Mouse (Mus musculus): ENCODE measurements at regions not wholly inside any gene's neighbourhood (a gene's known extent, or its start where the extent isn't known, plus 50 kb on each side); places are given as distances from the start of the nearest gene placed in this dataset.

DNA sequence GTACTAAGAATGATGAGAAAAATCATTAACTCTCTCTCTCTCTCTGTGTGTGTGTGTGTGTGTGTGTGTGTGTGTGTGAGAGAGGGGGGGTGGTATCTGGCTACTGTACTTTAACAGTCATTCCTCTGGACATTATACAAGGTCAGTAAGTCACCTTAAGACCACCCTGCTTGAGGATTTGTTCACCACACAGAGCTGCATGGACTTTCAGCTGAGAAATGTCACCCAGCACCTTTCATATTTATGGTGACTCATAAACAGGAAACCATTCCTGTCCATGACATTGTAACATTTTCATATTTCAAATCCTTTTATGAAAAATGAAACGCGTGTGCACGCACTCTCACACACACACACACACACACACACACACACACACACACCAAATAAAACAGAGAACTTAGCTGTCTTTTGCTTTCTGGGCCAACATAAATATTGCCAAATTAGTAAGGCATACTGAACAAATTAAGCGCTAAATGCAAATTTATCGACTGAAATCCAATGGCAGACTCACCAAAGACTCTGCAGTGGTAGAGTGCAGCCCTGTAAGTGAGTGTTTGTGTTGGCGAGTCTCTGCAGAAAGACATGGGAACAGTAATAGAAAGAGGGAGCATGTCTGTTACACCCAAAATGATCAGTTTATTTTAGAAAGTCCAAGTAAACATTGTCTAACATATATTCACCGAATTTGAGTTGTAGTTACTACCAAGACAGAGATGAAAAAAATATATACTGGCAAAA lies 277.7 kb downstream of the Osr1 start:
- peak; percentile 70 for DNase-seq

DNA sequence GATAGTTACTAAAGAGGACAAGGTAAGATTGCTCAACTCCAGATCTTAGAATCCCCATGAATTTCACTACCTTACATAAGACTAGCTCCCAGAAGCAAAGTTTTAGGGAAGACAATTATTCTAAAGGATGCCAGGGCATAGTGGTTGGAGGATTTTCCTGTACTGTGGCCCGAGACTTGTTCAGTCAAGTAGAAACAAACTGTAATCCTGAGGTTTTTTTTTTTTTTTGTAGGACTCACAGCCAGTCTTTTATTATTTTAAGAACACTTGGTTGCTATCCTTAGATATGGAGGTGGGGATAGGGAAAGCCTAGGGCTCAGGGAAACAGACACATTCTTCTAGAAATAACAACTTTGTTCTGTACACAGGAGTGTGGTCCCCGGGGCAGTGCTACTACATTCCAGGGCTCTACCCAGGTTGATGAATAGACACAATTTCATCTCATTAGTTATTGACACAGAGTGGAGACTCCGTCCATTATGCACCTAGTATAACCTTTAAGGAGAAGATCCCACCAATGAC lies 285.6 kb downstream of the Osr1 start:
- DNase-seq = no peak

DNA sequence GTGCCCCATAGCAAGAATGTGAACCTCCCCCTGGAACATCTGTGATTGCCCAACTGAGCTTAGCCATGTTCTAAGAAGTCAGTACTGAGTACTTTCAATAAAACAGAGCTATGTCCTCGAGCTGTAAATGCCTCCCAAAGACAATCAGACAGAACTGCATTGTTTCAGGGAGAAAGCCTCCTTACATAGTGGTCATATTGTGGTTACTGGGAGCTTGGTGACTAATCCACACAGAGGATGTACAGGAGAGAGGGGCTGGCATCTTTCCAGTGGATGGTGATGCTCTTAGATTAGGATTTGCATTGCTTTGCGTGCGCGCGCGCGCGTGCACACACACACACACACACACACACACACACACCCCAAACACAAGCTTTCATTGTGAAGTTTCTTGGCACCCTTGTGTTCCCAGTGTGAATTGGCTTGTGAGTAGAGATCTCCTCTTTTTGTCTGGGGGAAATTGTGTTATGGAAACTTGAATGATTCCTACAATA lies 286.3 kb downstream of the Osr1 start:
- no peak for DNase-seq

DNA sequence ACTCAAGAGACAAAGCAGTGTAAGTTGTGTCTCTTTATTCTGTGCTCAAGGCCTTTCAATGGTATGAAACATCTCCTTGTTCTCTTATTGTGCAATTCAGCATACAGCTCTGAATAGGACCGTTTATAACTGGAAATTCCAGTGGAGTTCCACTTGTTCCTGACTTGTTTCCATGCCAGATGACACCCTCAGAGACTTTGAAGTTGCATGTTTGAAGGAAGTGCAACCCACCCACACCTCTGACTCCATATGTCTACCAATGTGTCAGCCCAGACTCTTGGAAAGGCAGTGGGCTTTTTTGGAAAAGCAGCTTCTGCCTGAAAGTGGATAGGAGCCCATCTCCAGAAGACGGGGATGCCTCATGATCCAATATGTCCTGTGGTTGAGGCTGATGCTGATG lies 288.1 kb downstream of the Osr1 start:
- DNase-seq = no peak

DNA sequence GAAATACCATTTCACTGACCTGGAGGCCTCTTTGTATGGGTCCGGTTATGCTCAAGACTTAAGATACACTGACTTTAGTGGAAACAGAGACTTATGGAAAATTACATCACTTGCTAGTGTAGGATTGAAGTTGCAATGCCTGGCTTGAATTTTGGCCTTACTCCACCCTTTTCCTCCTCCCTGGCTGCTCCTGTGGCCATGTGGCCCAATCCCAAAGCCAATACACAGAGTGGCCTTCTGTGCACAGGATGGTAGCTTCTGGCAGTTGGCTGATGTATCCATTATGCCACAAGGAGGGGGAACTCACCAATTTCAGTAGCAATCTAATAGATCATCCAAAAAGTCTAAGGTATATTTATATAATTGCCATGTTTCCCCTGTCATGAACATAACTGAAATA lies 292.4 kb downstream of the Osr1 start:
- DNase-seq = no peak

DNA sequence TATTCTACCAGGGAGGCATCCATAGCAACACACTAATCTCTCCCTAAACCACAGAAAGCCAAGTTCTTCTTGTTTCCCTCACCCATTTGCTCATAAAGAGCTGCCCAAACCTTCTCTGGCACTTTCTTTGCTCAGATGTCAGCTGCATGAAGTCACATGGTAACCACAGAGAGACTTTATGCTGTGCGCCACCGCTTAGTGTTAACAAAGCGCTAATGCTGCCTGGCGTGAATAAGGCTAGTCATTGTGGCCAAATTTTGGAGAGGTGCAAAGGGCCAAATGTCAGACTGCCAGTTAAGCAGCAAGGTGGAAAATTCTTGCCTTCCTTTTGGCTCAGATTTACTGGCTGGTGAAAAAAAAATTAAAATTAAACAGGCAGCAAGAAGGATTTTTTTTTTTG lies 302.3 kb downstream of the Osr1 start:
- DNase-seq = no peak

DNA sequence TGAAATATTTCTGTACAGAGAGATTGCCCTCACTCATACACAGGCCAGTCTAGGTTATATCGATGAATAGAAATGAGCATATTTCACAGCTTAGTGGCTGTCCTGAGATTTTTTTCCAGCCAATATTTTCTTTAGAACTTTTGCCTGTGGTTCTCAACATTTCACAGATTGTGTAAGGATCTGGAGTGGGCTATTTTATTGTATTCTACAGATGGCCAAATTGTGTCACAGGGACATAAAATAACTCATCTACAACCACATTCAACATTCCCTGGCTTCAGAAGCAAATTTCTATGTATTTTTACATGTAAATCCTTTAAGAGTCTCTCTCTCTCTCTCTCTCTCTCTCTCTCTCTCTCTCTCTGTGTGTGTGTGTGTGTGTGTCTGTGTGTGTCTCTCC lies 303.3 kb downstream of the Osr1 start:
- no peak for DNase-seq

DNA sequence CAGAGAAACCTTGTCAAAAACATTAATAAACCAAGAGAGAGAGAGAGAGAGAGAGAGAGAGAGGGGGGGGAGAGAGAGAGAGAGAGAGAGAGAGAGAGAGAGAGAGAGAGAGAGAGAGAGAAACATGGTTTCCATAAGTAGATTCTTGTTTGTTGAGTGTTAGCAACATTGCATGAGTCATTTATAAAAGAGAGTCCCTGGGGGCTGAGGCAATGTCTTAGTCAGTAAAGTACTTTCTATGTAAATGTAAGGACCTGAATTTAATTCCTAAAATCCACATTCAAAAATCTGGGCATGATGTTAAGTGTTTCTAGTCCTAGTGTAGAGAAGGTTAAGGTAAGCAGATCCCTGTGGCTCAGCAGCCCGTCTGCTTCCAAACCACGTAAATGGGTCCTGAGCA lies 304.9 kb downstream of the Osr1 start:
- DNase-seq = no peak

DNA sequence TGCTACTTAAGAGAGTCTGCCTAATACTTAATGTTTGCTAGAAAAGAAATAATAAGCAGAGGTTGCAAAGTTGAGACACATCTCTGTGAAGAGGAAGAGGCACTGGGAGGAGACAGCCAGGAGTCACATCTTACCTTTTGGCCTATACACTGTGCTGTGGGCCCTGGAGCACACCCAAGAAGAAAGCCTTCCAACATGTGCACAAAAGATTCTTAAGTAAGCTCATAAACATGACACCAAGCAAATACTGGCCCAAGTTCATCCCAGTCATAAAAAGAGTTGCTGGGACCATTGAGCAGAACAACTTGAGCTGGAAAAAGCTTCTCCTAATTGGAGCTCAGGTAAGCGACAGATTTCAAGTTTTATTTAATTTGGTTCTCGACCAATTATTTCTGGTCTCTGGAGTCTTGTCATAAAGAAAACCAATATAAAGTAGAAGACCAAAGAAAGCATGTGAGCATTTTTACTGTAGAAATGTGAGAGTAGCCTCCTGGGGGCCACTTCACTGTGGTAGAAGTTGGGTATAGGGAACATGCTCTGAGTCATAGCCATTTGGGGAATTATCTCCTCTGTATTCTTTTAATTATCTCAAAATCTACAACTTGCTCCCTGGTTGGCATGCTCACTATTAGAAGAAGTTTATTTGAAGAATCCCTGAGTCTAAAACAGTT lies 312.2 kb downstream of the Osr1 start:
- DNase-seq = no peak

DNA sequence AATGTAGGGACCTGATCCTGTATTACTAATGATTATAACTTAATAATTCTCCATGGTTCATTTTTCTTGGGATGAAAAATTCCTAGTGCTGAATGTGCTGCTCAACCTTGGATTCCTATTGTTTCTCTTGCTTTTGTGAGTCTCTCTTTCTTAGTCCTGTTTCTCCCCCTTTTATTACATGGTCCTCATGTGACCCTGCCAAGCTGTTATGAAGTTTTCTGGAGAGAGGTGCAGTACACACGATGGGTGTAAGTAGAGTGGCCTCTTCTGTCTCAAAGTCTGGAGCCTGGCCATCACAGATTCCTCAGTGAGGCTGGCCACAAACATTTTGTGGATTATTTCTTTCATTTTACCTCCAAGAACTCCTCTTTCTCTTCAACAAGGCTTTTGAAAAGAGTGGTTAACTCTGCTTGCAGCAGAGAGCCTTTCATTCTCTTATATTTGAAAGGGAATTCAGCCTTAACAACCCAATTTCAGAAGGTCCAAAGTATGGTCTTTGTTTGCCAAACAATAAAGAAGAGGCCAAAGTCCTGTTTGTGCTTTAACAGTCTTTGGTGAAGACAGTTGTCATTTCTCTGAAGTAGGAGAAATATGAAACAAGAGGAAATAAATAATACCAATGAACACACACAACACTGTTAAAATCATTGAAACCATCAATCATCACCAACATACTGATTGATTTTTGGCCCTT lies 313.3 kb downstream of the Osr1 start:
- no peak for DNase-seq

DNA sequence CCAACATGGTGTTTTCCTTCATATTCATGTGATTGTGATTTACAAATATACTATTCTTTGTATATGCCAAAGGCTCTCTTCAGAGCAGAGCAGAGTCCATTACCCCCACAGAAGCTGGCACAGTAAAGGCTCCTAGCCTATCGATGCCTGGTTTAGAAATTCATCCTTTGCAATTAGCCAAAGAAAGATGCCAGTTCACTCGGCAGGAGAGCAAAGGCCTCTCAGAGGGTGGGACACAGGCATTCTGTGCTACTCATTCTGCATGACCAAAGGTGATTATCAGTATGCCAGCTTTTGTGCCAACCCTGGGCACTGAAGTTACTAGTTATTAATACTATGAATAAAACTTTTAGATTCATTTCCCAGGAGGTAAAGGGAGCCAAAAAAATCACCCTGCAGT lies 324.6 kb downstream of the Osr1 start:
- no peak for DNase-seq

DNA sequence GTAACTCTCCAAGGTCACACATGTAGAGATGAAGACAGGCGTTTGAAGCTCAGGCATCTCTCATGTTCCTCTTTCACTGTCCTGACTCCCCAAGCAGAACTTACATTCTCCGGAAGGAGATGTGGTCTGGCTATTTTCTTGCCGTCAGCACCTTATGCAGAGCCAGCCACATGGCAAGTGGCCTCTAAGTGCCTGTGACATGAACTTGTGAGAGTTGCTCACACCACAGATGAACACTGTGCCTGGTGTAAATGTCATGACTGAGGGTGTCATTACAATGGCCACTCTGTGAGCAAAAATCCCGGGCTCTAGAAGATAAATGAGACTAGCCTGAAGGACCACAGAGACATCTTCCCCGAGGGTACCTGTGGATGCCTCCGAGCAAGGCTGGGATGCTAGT lies 328.1 kb downstream of the Osr1 start:
- no peak for DNase-seq

DNA sequence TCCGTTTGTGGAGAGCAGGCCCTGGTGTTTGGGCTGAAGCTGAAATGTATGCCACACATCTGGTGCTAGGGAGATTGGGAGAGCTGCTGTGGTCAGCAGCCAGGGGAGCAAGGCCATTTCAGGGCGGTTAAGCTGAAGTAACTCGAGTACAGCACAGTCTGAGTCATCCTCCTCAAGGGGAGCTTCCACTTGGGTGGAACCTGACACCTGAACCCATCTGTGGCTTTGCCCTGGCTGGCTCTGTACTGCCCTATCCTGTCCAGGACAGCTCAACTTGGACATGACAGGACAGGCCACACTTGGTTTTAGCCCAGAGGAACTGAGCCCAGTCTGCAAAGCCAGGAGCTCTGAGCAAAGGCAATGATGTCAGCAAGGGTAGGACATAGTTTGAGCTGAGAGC lies 328.5 kb downstream of the Osr1 start:
- DNase-seq = no peak

DNA sequence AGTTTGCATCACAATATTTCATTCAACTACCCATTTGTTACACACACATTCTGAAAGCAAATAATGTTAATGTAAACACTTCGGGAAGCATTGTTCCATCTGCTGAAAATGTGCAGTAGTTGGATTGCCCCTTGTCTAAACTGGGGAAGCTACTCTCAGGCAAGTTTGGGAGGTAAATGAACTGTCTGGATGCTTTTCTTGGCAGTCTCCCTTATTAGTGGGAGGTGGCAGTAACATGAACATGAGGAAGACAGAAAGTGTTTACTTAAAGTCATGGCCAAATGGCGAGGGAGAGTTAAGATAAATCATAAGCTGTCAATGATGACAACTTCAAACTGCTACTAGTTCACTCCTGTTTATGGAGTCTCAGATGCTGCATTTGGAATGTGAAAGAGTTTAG lies 332.0 kb downstream of the Osr1 start:
- DNase-seq = peak; percentile 66

DNA sequence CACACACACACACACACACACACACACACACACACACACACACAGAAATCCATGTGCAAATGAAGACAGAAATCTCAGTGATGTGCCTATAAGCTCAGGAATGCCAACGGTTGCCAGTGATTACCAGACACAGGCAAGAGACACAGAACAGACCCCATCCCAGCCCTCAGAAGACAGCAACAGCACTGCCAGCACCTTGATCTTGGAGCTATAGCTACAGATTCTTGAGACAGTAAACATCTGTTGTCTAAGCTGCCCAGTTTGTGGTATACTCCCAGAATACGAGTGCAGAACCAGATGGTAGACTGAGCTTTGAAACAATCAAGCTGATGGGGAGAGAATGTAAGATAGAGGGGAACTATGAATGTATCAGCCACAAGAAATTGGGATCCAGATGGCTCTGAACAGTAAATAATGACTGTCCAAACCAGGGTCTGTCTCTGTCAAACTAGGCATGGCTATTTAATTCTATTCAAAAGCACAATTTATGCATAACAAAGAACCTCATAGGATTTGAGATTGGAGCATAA lies 333.9 kb downstream of the Osr1 start:
- DNase-seq = no peak

DNA sequence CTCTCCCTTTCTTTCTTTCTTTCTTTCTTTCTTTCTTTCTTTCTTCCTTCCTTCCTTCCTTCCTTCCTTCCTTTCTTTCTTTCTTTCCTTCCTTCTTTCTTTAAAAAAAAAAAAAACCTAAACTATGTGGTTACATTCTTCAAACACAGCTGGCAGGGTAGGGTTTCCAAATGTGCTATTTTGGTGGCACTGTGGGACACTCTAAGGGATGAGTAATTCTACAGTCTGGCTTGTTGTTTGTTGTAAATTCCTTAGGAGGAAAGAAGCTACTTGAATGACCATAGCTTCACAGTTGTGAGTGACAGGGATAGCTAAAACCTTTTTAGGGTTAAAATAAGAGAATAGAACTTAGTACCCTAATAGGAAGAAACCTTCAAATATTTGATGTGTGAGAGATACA lies 342.4 kb downstream of the Osr1 start:
- no peak for DNase-seq

DNA sequence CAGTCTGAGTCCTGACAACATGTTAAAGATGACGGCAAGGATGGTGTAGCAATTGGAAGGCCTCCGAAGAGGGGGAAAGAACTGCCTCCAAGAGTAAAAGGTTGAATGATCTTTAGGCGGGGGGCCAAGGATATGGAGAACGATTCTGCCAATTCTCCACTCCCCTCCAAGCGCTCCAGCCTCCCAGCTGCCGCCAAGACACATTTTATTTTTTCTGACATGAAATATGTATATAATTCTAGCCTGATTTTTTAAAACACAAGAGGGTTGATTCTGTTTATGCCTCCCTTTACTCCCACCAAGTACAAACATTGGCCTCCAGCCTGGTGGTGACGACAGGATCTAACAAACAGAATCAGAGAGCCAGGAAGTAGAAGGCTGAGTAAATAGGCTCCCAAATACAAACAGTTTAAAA lies 345.8 kb downstream of the Osr1 start:
- DNase-seq = peak; percentile 62

DNA sequence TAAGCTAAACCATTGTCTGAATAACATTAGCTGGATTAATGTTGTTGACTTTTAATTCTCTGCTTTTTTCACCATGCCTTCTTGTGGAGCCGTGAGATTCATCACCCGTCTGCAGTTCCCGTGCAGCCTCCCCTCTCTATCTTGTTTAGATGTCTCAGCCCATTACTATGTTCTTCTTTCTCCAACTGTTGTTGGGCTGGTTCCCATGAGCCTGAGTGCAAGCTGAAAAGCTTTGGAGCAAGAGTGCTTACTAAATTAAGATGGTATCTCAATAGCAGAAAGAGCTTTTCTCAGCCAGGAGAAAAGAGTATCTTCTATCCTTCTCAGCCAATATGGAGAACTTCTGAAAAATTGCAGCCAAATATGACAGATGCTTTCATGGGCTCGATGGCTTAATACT lies 348.1 kb downstream of the Osr1 start:
- DNase-seq = peak; percentile 43

DNA sequence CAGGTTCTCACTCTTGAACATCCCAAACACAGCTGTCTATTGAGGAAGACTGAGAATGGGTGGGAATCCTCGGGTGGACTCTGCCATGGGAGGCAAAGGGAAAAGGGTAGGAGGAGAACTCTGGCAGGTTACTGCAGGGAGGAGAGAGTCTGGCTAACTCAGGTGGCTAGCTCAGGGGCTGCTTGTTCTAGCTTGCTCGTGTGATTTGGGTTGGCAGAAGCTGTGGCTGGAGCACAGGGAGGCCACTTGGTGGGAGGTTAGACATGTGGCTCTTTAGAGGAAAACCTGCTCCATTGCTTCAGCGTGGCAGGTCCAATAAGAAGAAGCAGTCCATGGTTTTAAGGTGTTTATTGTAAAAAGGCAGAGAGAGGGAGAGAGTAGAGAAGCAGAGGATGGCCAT lies 349.1 kb downstream of the Osr1 start:
- no peak for DNase-seq

DNA sequence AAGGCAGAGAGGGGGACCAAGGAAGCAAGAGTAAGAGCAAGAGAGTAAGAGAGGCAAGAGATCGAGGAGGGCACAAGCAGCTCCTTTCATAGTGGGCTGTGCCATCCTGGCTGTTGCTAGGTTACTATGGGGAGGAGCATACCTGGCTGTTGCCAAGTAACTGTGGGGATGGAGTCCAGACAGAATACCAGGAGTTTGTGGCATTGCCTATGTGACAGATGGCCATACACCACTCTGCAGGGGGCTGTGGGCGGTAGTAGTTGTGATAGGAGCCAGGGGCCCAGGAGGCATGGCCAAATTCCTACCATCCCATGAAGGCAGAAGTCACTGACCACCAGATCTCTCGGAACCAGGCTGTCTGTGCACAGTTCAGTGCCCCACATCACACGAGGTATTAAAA lies 349.5 kb downstream of the Osr1 start:
- DNase-seq = no peak

DNA sequence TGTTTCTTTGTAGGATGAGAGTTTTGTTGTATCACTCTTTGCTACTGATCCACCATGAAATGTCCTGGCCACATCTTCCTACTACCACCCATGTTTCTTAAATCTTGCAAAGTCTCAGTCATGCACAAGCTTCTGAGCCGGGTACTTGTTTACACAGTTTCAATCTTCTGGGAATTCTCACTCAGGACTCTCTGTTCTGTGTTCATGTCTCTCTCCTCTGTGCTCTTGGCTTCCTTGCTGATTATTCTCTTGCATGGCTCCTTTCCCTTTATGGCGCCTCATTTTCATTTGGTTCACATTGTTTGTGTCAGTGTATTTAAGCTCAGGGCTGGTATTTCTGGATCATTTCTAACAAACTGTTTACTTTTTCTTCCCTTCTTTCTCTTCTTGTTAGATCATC lies 350.5 kb downstream of the Osr1 start:
- no peak for DNase-seq

DNA sequence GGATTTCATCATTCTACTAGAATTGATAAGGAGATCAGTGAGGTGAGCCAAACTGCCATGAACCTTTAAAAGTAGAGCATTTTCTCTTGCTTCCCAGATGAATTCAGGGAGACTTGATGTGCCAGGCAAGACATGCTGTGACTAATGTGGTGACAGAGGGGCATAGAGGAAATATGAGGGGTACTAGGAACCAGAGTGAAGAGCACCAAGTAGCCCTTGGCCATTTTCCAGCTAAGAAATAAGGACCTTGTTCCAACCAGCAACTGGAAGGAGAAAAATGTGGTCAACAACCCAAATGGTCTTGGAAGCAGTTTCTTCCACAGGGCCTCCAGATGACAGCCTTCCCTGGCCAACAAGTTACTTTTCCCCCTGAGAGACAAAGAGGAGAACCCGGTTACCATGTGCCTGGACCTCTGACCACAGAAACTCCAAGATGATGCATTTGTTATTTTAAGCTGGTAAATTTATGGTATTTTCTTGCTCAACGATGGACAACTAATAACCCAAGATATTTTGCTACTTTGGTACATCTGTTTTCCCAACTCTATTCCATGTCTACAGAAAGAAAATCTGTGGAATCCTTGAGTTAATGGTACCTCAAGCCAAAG lies 351.8 kb downstream of the Osr1 start:
- no peak for DNase-seq

DNA sequence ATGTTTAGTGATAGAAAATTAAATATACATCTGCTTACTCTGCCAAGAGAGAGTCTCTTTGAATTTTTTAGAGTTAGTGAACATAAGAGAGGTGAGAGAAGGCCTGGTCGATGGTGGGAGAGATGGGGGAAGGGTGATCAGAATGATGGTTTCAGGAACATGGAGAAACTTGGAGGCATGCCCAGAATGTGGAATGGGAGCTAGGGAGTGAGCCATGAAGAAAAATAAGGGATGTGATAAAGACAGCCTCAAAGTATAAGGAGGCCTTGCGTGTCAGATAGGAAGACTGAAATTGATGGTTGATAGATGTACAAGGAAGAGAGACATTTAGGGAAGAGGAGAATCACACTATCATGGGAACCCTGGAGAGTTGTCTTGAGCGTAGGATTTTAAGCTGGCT lies 354.6 kb downstream of the Osr1 start:
- DNase-seq = peak; percentile 36

Data from lung, postnatal 10 days (tissue).